Mouse (Mus musculus) cortical plate, adult 2 months (tissue): ENCODE data around the gene Irf2.

Experiments
- CTCF ChIP-seq: fragments of 200-500 bp; IDR thresholded peaks from 2 replicates; pipeline ENCODE4 v1.5.1; 2011; ENCODE audit warnings: mild to moderate bottlenecking, control low read depth, low read length; ENCODE audit not compliant: insufficient read depth; ENCODE audit errors: extremely low read depth
- POLR2A ChIP-seq: fragments of 200-500 bp; IDR thresholded peaks from 2 replicates; pipeline ENCODE4 v1.6.1; 2011; ENCODE audit warnings: mild to moderate bottlenecking, low read length, control low read depth; ENCODE audit not compliant: insufficient read depth; ENCODE audit errors: extremely low read depth

DNA sequence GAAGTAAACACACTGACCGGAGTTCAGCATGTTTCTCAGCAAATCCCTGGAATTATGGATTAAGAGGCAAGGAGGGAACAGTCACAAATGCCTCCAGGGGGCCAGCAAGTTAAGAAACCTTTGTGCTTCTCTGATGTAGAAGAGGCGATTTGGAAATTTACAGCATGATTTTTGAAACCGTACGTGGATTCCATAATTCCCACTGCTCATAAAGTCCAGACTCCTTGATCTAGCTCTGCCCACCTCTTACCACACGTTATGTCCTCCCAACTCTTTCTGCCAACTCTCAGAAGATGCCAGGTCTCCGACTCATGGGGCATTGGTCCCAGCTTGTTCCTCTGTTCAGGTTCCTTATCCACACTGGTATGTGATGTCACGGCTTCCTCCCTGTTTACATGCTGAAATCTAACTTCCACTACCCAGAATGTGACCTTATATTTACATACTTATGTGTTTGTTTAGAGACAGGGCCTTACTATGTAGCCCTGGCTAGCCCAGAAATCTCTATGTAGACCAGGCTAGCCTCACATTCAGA, 7.1 kb upstream of the Irf2 start:
- TF ChIP-seq POLR2A (no peak), CTCF (no peak)
